Mouse (Mus musculus) liver, postnatal 0 days (tissue): ENCODE data around the gene Atp1b1. TPM values are rescaled to one million over a fixed set of nuclear protein-coding genes. Genes with fewer than 3 reads are reported as not detected.
A peak's percentile ranks its signal among the peaks of the same experiment; 100 is the strongest.

Experiments
- ATAC-seq: fragments of 200-750 bp; cut with Nextera tagmentation; 2 replicates; pipeline ENCODE4 v1.8.0; 2017; ENCODE audit warnings: mild to moderate bottlenecking, moderate library complexity
- DNase-seq: peaks from one replicate; pipeline ENCODE4 v3.0.0-alpha.2; 2016
- H3K27ac ChIP-seq: fragments of 300-500 bp; sonication (generic); 2 replicates; pipeline ENCODE4 v1.5.1; 2014; ENCODE audit warnings: antibody characterized with exemption, moderate library complexity, mild to moderate bottlenecking, low read depth
- H3K27me3 ChIP-seq: fragments of 300-500 bp; sonication (generic); 2 replicates; pipeline ENCODE4 v1.6.1; 2014; ENCODE audit warnings: low read length, control low read depth, mixed read lengths; ENCODE audit not compliant: insufficient read depth
- H3K36me3 ChIP-seq: fragments of 300-500 bp; sonication (generic); replicated peaks from 2 replicates; pipeline ENCODE4 v1.6.1; 2014; ENCODE audit warnings: mild to moderate bottlenecking, control low read depth, low read length, moderate library complexity, mixed read lengths; ENCODE audit not compliant: insufficient read depth
- H3K4me1 ChIP-seq: fragments of 300-500 bp; sonication (generic); 2 replicates; pipeline ENCODE4 v1.6.1; 2014; ENCODE audit warnings: antibody characterized with exemption, mild to moderate bottlenecking, control low read depth; ENCODE audit not compliant: insufficient read depth
- H3K4me2 ChIP-seq: fragments of 300-500 bp; sonication (generic); 2 replicates; pipeline ENCODE4 v1.6.1; 2014; ENCODE audit warnings: low read depth, mild to moderate bottlenecking, low read length, moderate library complexity, mixed read lengths
- H3K4me3 ChIP-seq: fragments of 300-500 bp; sonication (generic); 2 replicates; pipeline ENCODE4 v1.5.1; 2014; ENCODE audit warnings: low read depth, low read length
- H3K9ac ChIP-seq: fragments of 300-500 bp; sonication (generic); replicated peaks from 2 replicates; pipeline ENCODE4 v1.6.1; 2014; ENCODE audit warnings: mild to moderate bottlenecking, moderate library complexity
- H3K9me3 ChIP-seq: fragments of 300-500 bp; sonication (generic); 2 replicates; pipeline ENCODE4 v1.6.1; 2016; ENCODE audit warnings: mild to moderate bottlenecking, control low read depth, low read length, mixed read lengths
- CTCF ChIP-seq: sonication (generic); IDR thresholded peaks from 2 replicates; pipeline ENCODE4 v1.5.1; 2016; ENCODE audit warnings: antibody characterized with exemption, low read depth
- EP300 ChIP-seq: IDR thresholded peaks from 2 replicates; pipeline ENCODE4 v1.6.1; 2016; ENCODE audit warnings: antibody characterized with exemption, low read depth, mild to moderate bottlenecking
- WGBS: fragments of 180-500 bp; shearing (Covaris S2); extraction: QIAGEN DNeasy Blood & Tissue Kit; methylation state at CpG from one replicate; pipeline ENCODE4 v1.1.7; 2014; ENCODE audit not compliant: insufficient replicate concordance; 5-methylcytosine and 5-hydroxymethylcytosine counted together
- polyA plus RNA-seq: library from polyadenylated mRNA; unstranded; fragments of >200 nt; fragmentation: Nextera tagmentation; extraction: Ambion mirVana; gene quantifications from 2 replicates; pipeline ENCODE4 v1.2.1, GENCODE M21; 2015

The Atp1b1 gene
- polyA plus RNA-seq, 1 experiment from 2014 or later: 38.6 TPM

DNA sequence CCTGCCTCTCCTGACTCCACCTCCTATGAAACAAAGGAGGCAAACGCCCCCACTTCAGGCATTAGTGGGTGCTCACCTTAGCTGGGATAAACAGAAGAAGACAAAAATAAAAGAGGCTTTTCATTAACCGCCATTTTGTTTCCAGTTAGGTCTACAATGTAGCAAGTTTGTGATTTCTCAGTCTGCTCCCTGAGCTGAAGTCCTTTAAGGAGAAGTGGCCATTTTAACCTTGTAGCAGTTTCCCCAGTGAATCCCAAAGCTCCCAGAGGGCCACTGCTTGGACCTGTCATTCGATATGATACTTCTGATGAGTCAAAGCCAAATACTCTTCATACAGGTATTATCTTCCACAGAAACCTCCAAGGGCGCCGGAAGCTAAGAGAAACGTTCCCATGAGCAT is 10.6 kb downstream of the Atp1b1 start:
- TF ChIP-seq CTCF (no peak), EP300 (no peak)
- H3K4me3 ChIP-seq: no peak overlapping the region
- no peaks in the 10 kb centered on the region for H3K27me3 ChIP-seq
- H3K9ac ChIP-seq: no peak overlapping the region
- no peaks in the 10 kb centered on the region for H3K9me3 ChIP-seq
- peaks cover 6% of the 10 kb centered on the region for H3K4me1 ChIP-seq
- H3K27ac ChIP-seq: no peak overlapping the region
- H3K4me2 ChIP-seq: no peak overlapping the region
- ATAC-seq (no peak), DNase-seq (no peak)
- peaks cover 33% of the 10 kb centered on the region for H3K36me3 ChIP-seq
- WGBS: 80% methylated on average over 6 of the region's 6 CpGs

DNA sequence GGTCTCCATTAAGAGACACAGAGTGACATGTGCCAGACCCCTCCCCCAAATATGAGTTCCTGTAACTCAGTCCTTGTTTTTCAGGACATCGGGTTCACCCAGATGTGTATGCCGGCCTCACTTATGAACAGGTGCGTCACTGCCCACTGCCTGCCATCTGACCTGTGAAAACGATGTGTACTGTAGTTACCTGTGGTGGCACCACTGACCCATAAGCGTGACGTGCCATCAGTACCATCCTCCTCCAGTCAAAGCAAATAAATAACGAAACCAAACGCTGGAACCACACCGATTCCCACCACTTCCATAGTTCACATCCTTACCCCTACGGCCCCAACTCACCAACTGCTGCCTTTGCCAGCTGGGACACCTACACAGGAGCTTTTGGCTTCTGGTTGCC is 11.6 kb downstream of the Atp1b1 start:
- Histone ChIP-seq H3K4me3 (no peak overlapping the region), H3K9ac (no peak overlapping the region), H3K9me3 (no peaks in the 10 kb centered on the region), H3K36me3 (peaks cover 31% of the 10 kb centered on the region), H3K27ac (no peak overlapping the region), H3K4me2 (no peak overlapping the region), H3K27me3 (no peaks in the 10 kb centered on the region), H3K4me1 (peaks cover 5% of the 10 kb centered on the region)
- ATAC-seq: no peak
- TF ChIP-seq CTCF: no peak
- no peak for TF ChIP-seq EP300
- WGBS: 82% methylated on average over 10 of the region's 10 CpGs
- DNase-seq: no peak

DNA sequence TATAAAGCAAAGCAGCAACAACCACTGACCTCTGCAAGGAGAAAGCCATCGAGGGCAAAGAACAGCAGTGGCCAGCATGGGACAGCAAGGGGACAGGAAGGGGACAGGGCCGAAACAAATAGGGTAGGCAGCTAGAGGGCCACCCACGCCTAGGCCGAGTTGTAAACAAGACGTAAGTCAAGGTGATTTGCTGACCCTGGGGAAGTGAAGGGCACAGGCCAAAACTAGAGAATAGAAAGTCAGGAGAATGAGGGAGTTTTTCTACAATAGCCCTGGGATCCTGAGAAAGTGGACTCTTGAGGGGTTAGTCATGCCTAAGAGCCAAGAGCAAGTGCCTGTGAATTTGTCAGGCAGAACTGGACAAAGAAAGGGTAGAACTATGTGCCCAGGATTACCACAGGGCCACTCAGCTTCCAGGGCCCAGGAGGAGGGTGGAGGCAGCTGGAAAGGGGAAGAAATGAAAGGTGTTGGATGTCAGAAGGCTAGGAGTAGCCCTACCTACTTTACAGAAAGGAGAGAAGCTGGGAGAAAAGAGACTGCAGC is 12.5 kb downstream of the Atp1b1 start:
- Histone ChIP-seq H3K4me1 (peaks cover 13% of the 10 kb centered on the region), H3K4me3 (no peak overlapping the region), H3K9me3 (no peaks in the 10 kb centered on the region), H3K4me2 (no peak overlapping the region), H3K36me3 (peaks cover 34% of the 10 kb centered on the region), H3K27me3 (no peaks in the 10 kb centered on the region), H3K27ac (peak overlapping the region; percentile 39; the same call in 1 of the 2 replicates), H3K9ac (no peak overlapping the region)
- no peak for TF ChIP-seq EP300
- TF ChIP-seq CTCF: no peak
- DNase-seq (no peak), ATAC-seq (no peak)
- 66% methylated on average over 5 of the region's 5 CpGs for WGBS

DNA sequence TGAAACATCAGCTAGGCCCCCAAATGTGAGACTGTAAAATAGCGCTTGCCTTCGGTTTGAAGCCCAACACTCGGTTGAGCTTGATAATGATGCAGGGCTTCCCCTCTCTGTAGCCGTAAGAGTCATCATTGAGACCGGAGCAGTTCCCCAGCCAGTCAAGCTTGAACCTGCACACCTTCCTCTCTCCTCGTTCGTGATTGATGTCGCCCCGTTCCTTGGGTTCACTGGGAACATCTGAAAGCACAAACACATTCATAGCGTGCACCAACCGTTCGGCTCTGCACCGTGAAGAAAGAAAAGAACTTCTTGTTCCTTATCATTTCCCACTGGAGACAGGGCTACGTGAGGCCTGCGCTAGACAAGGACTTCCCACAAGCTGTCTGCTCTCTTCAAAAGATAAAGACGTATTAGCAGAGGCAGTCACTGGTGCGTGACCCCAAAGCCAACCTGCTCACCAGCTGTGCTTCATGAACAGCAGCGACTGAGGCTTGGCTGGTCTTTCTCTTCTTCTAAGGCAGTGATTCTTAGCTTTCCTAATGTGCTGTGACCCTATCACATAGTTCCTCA is 16.7 kb downstream of the Atp1b1 start:
- H3K4me3 ChIP-seq: no peak overlapping the region
- no peak overlapping the region for H3K9ac ChIP-seq
- H3K36me3 ChIP-seq: peaks cover 52% of the 10 kb centered on the region
- WGBS: 49% methylated on average over 18 of the region's 18 CpGs
- peaks cover 17% of the 10 kb centered on the region for H3K4me1 ChIP-seq
- peak overlapping the region; percentile 2; the same call in 1 of the 2 replicates for H3K27ac ChIP-seq
- H3K9me3 ChIP-seq: no peaks in the 10 kb centered on the region
- no peaks in the 10 kb centered on the region for H3K27me3 ChIP-seq
- H3K4me2 ChIP-seq: peak overlapping the region; percentile 20
- TF ChIP-seq EP300: peak; percentile 69
- no peak for TF ChIP-seq CTCF
- DNase-seq (no peak), ATAC-seq (peak; percentile 84)

DNA sequence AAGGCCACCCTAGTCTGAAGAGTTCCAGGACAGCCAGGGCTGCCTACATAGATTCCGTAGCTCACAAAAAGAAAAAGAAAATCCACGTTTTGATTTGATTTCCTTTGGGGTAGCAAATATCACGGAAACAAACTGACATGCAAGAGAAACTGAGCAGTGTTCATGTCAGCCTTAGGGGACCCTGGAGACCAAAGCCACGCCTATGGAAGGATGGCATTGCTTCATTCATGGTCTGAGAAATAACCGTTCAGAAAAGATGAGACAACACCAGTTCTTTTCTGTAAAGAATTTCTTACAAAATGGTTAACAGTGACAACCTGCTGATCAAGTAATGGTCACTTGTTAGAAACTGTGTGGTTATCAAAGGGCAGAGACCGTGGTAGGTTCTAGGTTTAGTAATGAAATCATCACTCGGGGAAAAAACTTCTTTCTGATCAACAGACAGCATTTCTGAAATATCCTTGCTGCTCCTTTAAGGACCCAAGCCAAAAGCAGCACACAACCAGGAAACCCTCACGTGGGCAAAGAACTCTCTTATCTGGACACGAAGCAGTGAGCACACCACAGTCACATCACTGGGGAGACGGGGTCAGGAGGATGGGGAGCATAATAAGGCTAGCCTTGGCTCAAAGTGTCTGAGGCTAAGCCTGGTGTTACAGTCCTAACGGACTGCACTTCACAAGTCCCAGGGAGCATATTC is 17.3 kb downstream of the Atp1b1 start:
- H3K27me3 ChIP-seq: no peaks in the 10 kb centered on the region
- H3K9me3 ChIP-seq: no peaks in the 10 kb centered on the region
- TF ChIP-seq EP300 (no peak), CTCF (no peak)
- H3K9ac ChIP-seq: no peak overlapping the region
- H3K4me1 ChIP-seq: peaks cover 16% of the 10 kb centered on the region
- DNase-seq (no peak), ATAC-seq (peak; percentile 63)
- peak overlapping the region; percentile 20 for H3K4me2 ChIP-seq
- H3K36me3 ChIP-seq: peaks cover 51% of the 10 kb centered on the region
- 50% methylated on average over 11 of the region's 11 CpGs for WGBS
- no peak overlapping the region for H3K4me3 ChIP-seq
- H3K27ac ChIP-seq: peak overlapping the region; percentile 51; the same call in 1 of the 2 replicates

DNA sequence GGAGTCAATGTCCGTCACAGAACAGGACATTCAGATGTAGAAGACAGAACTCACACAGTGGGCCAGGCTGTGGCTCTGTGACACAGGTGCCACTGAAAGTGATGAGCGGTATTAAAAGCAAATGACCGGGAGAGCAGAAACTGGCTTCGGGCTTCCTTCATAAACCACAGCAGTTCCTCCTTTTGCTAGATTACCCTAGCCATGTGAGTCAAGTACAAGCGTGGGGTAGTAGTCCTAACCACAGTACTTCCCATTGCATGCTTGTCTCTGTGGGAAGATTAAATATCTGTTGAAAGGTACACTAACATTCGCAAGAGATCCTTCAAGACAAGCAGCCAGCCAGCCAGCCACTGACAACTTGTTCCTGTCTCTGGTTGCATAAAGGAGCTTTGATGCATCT is 17.9 kb downstream of the Atp1b1 start:
- H3K27me3 ChIP-seq: no peaks in the 10 kb centered on the region
- H3K4me1 ChIP-seq: peaks cover 12% of the 10 kb centered on the region
- ATAC-seq (no peak), DNase-seq (no peak)
- peaks cover 50% of the 10 kb centered on the region for H3K36me3 ChIP-seq
- H3K9ac ChIP-seq: no peak overlapping the region
- H3K9me3 ChIP-seq: no peaks in the 10 kb centered on the region
- 0 out of 2 replicates have a peak overlapping the region, but pooled peaks have one; percentile 13 for H3K4me2 ChIP-seq
- 0 out of 2 replicates have a peak overlapping the region, but pooled peaks have one; percentile 51 for H3K27ac ChIP-seq
- WGBS: 35% methylated on average over 6 of the region's 6 CpGs
- no peak for TF ChIP-seq CTCF
- no peak overlapping the region for H3K4me3 ChIP-seq
